Mouse (Mus musculus): ENCODE data around the gene Cdc16.

Gene Cdc16

DNA sequence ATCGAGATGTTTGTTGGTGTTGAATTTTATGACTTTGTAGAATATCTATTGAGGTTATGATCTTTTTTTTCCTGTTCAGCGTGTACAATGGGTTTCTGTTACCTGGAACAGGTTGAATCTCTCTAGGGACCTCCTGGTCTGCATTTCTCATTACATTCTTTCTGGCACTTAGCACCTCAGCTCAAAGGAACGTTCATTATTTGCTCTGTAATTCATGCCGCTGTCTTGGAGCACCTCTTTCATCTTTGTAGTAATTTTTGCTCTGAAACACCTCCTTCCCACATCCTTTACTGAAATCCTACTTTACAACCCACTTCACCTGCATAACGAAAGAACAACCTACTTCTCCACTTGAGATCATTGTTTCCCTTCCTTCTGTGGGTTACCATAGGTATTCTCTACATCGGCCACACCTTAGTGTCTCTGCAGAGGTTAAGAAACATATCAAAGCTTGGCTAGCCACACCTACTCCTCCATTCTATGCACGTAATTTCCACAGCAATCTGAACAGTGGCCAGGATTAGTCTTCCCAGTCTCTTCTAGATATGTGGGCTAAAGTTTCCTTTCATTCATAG, 71.2 kb downstream of the Cdc16 start:
- peak in 1 of 2 experiments; percentile 3 for DNase-seq
